Mouse (Mus musculus): ENCODE measurements around the gene Rgl3. TPM values are rescaled to one million over a fixed set of nuclear protein-coding genes. Genes with fewer than 3 reads are reported as not detected.

The Rgl3 gene
- polyA plus RNA-seq, 1 experiment = 24.8 TPM

GRCm38 (mm10) chr9:21962416-21963059 is 26.7 kb downstream of the Rgl3 start:
- peak; percentile 46 for DNase-seq
- TF ChIP-seq CTCF (IDR thresholded peaks at IDR 0.05; ENCODE audit: insufficient read depth, low read length) = no peak
- no peak for TF ChIP-seq POLR2A (IDR thresholded peaks at IDR 0.05; ENCODE audit: borderline replicate concordance, extremely low read depth, low read depth, low read length)
- 4% methylated on average over 34 of the region's 34 CpGs for WGBS
- Histone ChIP-seq H3K4me3 (replicated peaks; ENCODE audit: extremely low read depth, low read depth, low read length) (peak overlapping the region; percentile 25), H3K4me1 (ENCODE audit: control insufficient read depth, insufficient read depth, low read length) (peaks cover 22% of the 10 kb centered on the region)

GRCm38 (mm10) chr9:21962010-21962409 is 27.2 kb downstream of the Rgl3 start:
- no peak for DNase-seq
- Histone ChIP-seq H3K4me1 (ENCODE audit: control insufficient read depth, insufficient read depth, low read length) (peaks cover 22% of the 10 kb centered on the region), H3K4me3 (replicated peaks; ENCODE audit: extremely low read depth, low read depth, low read length) (peak overlapping the region; percentile 25)
- no peak for TF ChIP-seq CTCF (IDR thresholded peaks at IDR 0.05; ENCODE audit: insufficient read depth, low read length)
- no peak for TF ChIP-seq POLR2A (IDR thresholded peaks at IDR 0.05; ENCODE audit: borderline replicate concordance, extremely low read depth, low read depth, low read length)
- under 1% methylated on average over 15 of the region's 15 CpGs for WGBS

- peak; percentile 18 for DNase-seq
- Histone ChIP-seq H3K4me1 (ENCODE audit: control insufficient read depth, insufficient read depth, low read length) (peaks cover 22% of the 10 kb centered on the region), H3K4me3 (replicated peaks; ENCODE audit: extremely low read depth, low read depth, low read length) (peak overlapping the region; percentile 43)
- TF ChIP-seq POLR2A (IDR thresholded peaks at IDR 0.05; ENCODE audit: borderline replicate concordance, extremely low read depth, low read depth, low read length) = no peak
- TF ChIP-seq CTCF (IDR thresholded peaks at IDR 0.05; ENCODE audit: insufficient read depth, low read length) = no peak
- WGBS = 5% methylated on average over 35 of the region's 35 CpGs
Observed at GRCm38 (mm10) chr9:21961366-21961980, 27.8 kb downstream of the Rgl3 start.

GRCm38 (mm10) chr9:21960558-21961208 is 28.6 kb downstream of the Rgl3 start:
- H3K4me3 ChIP-seq (replicated peaks; ENCODE audit: extremely low read depth, low read depth, low read length) = no peak overlapping the region
- WGBS = 25% methylated on average over 26 of the region's 26 CpGs
- peaks cover 22% of the 10 kb centered on the region for H3K4me1 ChIP-seq (ENCODE audit: control insufficient read depth, insufficient read depth, low read length)
- DNase-seq = peak; percentile 38
- TF ChIP-seq POLR2A (IDR thresholded peaks at IDR 0.05; ENCODE audit: borderline replicate concordance, extremely low read depth, low read depth, low read length) (no peak), CTCF (IDR thresholded peaks at IDR 0.05; ENCODE audit: insufficient read depth, low read length) (no peak)

GRCm38 (mm10) chr9:21960135-21960534 is 29.1 kb downstream of the Rgl3 start:
- Histone ChIP-seq H3K4me1 (ENCODE audit: control insufficient read depth, insufficient read depth, low read length) (peaks cover 22% of the 10 kb centered on the region), H3K4me3 (replicated peaks; ENCODE audit: extremely low read depth, low read depth, low read length) (no peak overlapping the region)
- no peak for TF ChIP-seq POLR2A (IDR thresholded peaks at IDR 0.05; ENCODE audit: borderline replicate concordance, extremely low read depth, low read depth, low read length)
- TF ChIP-seq CTCF (IDR thresholded peaks at IDR 0.05; ENCODE audit: insufficient read depth, low read length) = no peak
- no peak for DNase-seq
- WGBS = 50% methylated on average over 9 of the region's 9 CpGs

- H3K4me3 ChIP-seq (replicated peaks; ENCODE audit: extremely low read depth, low read depth, low read length) = no peak overlapping the region
- WGBS = 90% methylated on average over 7 of the region's 7 CpGs
- TF ChIP-seq POLR2A (IDR thresholded peaks at IDR 0.05; ENCODE audit: borderline replicate concordance, extremely low read depth, low read depth, low read length) (no peak), CTCF (IDR thresholded peaks at IDR 0.05; ENCODE audit: insufficient read depth, low read length) (no peak)
- no peak for DNase-seq
- peaks cover 22% of the 10 kb centered on the region for H3K4me1 ChIP-seq (ENCODE audit: control insufficient read depth, insufficient read depth, low read length)
Observed at GRCm38 (mm10) chr9:21959244-21959643, 30.0 kb downstream of the Rgl3 start.

GRCm38 (mm10) chr9:21958372-21958771 is 30.9 kb downstream of the Rgl3 start:
- 77% methylated on average over 5 of the region's 5 CpGs for WGBS

GRCm38 (mm10) chr9:21955570-21956281 is 33.5 kb downstream of the Rgl3 start, which contains the start of gene Swsap1:
Swsap1 (plus strand) TSS chr9:21955755.
- Histone ChIP-seq H3K4me1 (ENCODE audit: control insufficient read depth, insufficient read depth, low read length) (peaks cover 7% of the 10 kb centered on the region), H3K4me3 (replicated peaks; ENCODE audit: extremely low read depth, low read depth, low read length) (peak within 1 kb of the TSS; percentile 96)
- under 1% methylated on average over 54 of the region's 54 CpGs for WGBS
- TF ChIP-seq POLR2A (IDR thresholded peaks at IDR 0.05; ENCODE audit: borderline replicate concordance, extremely low read depth, low read depth, low read length) (peak; percentile 66; the same call in 1 of the 2 replicates), CTCF (IDR thresholded peaks at IDR 0.05; ENCODE audit: insufficient read depth, low read length) (no peak)
- DNase-seq = peak; percentile 99

More at GRCm38 (mm10) chr9:21958372-21958771, 30.9 kb downstream of the Rgl3 start:
- Histone ChIP-seq H3K4me3 (replicated peaks; ENCODE audit: extremely low read depth, low read depth, low read length) (no peak overlapping the region), H3K4me1 (ENCODE audit: control insufficient read depth, insufficient read depth, low read length) (peaks cover 22% of the 10 kb centered on the region)
- DNase-seq = no peak
- TF ChIP-seq CTCF (IDR thresholded peaks at IDR 0.05; ENCODE audit: insufficient read depth, low read length) (no peak), POLR2A (IDR thresholded peaks at IDR 0.05; ENCODE audit: borderline replicate concordance, extremely low read depth, low read depth, low read length) (no peak)

GRCm38 (mm10) chr9:21955225-21955569 is 34.0 kb downstream of the Rgl3 start:
- 2% methylated on average over 18 of the region's 18 CpGs for WGBS
- TF ChIP-seq POLR2A (IDR thresholded peaks at IDR 0.05; ENCODE audit: borderline replicate concordance, extremely low read depth, low read depth, low read length) (no peak), CTCF (IDR thresholded peaks at IDR 0.05; ENCODE audit: insufficient read depth, low read length) (0 out of 2 replicates have a peak, but pooled peaks have one; percentile 25)
- Histone ChIP-seq H3K4me1 (ENCODE audit: control insufficient read depth, insufficient read depth, low read length) (peaks cover 1% of the 10 kb centered on the region), H3K4me3 (replicated peaks; ENCODE audit: extremely low read depth, low read depth, low read length) (peak overlapping the region; percentile 96)
- DNase-seq = no peak

Measured in lung, adult 2 months (tissue).